Mouse (Mus musculus): ENCODE data around the gene Lrr1. TPM values are rescaled to one million over a fixed set of nuclear protein-coding genes. Genes with fewer than 3 reads are reported as not detected.
A peak's percentile ranks its signal among the peaks of the same experiment; 100 is the strongest.

Lrr1 gene
- polyA plus RNA-seq, 1 experiment = 4.7 TPM

- peaks cover 2% of the 10 kb centered on the region; the same call in 1 of the 2 replicates for H3K4me1 ChIP-seq (ENCODE audit: control insufficient read depth, insufficient read depth, low read length)
- H3K4me3 ChIP-seq (ENCODE audit: insufficient read depth, low read length) = no peak overlapping the region
- no peak for TF ChIP-seq CTCF (IDR thresholded peaks at IDR 0.05; ENCODE audit: borderline replicate concordance, insufficient read depth, low read length)
- no peak for TF ChIP-seq POLR2A (IDR thresholded peaks at IDR 0.05; ENCODE audit: low read depth, low read length)
- H3K27ac ChIP-seq (ENCODE audit: insufficient read depth, low read length) = no peak overlapping the region
These were observed 41.7 kb downstream of the Lrr1 start for GRCm38 (mm10) chr12:69210056-69210979.

- Histone ChIP-seq H3K4me1 (ENCODE audit: control insufficient read depth, insufficient read depth, low read length) (peaks cover 2% of the 10 kb centered on the region; the same call in 1 of the 2 replicates), H3K4me3 (ENCODE audit: insufficient read depth, low read length) (no peak overlapping the region), H3K27ac (ENCODE audit: insufficient read depth, low read length) (no peak overlapping the region)
- TF ChIP-seq POLR2A (IDR thresholded peaks at IDR 0.05; ENCODE audit: low read depth, low read length) (no peak), CTCF (IDR thresholded peaks at IDR 0.05; ENCODE audit: borderline replicate concordance, insufficient read depth, low read length) (no peak)
These were observed 42.4 kb downstream of the Lrr1 start for GRCm38 (mm10) chr12:69211057-69211456.

DNA sequence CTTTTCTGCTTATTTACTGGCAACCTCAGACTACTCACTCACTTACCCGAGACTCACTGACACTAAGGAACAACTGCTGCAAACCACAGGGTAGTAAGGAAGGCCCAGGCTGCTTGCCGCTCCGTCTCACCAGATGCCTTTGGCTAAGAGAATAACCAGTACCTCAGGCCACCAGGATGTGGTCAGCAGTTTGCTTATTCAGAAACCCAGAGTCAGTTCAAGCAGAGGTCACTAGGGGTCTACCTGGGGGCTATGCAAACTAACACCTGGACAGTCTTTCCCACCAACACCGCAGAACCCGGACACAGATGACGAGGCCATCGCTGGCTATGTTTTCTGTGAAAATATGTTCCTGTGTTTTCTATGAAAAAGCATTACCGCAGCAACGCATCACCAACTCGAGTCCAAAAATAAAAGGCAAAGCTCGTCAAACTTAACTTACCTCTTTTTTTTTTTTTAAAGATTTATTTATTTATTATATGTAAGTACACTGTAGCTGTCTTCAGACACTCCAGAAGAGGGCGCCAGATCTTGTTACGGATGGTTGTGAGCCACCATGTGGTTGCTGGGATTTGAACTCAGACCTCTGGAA lies 44.7 kb downstream of the Lrr1 start:
- Histone ChIP-seq H3K4me1 (ENCODE audit: control insufficient read depth, insufficient read depth, low read length) (peaks cover 2% of the 10 kb centered on the region; the same call in 1 of the 2 replicates), H3K4me3 (ENCODE audit: insufficient read depth, low read length) (no peak overlapping the region), H3K27ac (ENCODE audit: insufficient read depth, low read length) (no peak overlapping the region)
- TF ChIP-seq CTCF (IDR thresholded peaks at IDR 0.05; ENCODE audit: borderline replicate concordance, insufficient read depth, low read length) (no peak), POLR2A (IDR thresholded peaks at IDR 0.05; ENCODE audit: low read depth, low read length) (no peak)

GRCm38 (mm10) chr12:69214393-69214792 lies 45.8 kb downstream of the Lrr1 start:
- H3K27ac ChIP-seq (ENCODE audit: insufficient read depth, low read length) = no peak overlapping the region
- no peak for TF ChIP-seq POLR2A (IDR thresholded peaks at IDR 0.05; ENCODE audit: low read depth, low read length)
- TF ChIP-seq CTCF (IDR thresholded peaks at IDR 0.05; ENCODE audit: borderline replicate concordance, insufficient read depth, low read length) = no peak
- H3K4me3 ChIP-seq (ENCODE audit: insufficient read depth, low read length) = no peak overlapping the region
- H3K4me1 ChIP-seq (ENCODE audit: control insufficient read depth, insufficient read depth, low read length) = peaks cover 2% of the 10 kb centered on the region; the same call in 1 of the 2 replicates

- peak overlapping the region; percentile 57; the same call in 1 of the 2 replicates for H3K27ac ChIP-seq (ENCODE audit: insufficient read depth, low read length)
- TF ChIP-seq POLR2A (IDR thresholded peaks at IDR 0.05; ENCODE audit: low read depth, low read length) (no peak), CTCF (IDR thresholded peaks at IDR 0.05; ENCODE audit: borderline replicate concordance, insufficient read depth, low read length) (no peak)
- peaks cover 2% of the 10 kb centered on the region; the same call in 1 of the 2 replicates for H3K4me1 ChIP-seq (ENCODE audit: control insufficient read depth, insufficient read depth, low read length)
These were observed 46.6 kb downstream of the Lrr1 start for GRCm38 (mm10) chr12:69215000-69215785.

GRCm38 (mm10) chr12:69216587-69216986 lies 48.0 kb downstream of the Lrr1 start:
- no peak for TF ChIP-seq POLR2A (IDR thresholded peaks at IDR 0.05; ENCODE audit: low read depth, low read length)
- no peak for TF ChIP-seq CTCF (IDR thresholded peaks at IDR 0.05; ENCODE audit: borderline replicate concordance, insufficient read depth, low read length)
- H3K27ac ChIP-seq (ENCODE audit: insufficient read depth, low read length) = no peak overlapping the region
- H3K4me3 ChIP-seq (ENCODE audit: insufficient read depth, low read length) = no peak overlapping the region
- H3K4me1 ChIP-seq (ENCODE audit: control insufficient read depth, insufficient read depth, low read length) = peaks cover 2% of the 10 kb centered on the region; the same call in 1 of the 2 replicates

More at GRCm38 (mm10) chr12:69215000-69215785, 46.6 kb downstream of the Lrr1 start:
- no peak overlapping the region for H3K4me3 ChIP-seq (ENCODE audit: insufficient read depth, low read length)

- TF ChIP-seq POLR2A (IDR thresholded peaks at IDR 0.05; ENCODE audit: low read depth, low read length) (no peak), CTCF (IDR thresholded peaks at IDR 0.05; ENCODE audit: borderline replicate concordance, insufficient read depth, low read length) (no peak)
These were observed 52.1 kb downstream of the Lrr1 start for GRCm38 (mm10) chr12:69220613-69221277.

DNA sequence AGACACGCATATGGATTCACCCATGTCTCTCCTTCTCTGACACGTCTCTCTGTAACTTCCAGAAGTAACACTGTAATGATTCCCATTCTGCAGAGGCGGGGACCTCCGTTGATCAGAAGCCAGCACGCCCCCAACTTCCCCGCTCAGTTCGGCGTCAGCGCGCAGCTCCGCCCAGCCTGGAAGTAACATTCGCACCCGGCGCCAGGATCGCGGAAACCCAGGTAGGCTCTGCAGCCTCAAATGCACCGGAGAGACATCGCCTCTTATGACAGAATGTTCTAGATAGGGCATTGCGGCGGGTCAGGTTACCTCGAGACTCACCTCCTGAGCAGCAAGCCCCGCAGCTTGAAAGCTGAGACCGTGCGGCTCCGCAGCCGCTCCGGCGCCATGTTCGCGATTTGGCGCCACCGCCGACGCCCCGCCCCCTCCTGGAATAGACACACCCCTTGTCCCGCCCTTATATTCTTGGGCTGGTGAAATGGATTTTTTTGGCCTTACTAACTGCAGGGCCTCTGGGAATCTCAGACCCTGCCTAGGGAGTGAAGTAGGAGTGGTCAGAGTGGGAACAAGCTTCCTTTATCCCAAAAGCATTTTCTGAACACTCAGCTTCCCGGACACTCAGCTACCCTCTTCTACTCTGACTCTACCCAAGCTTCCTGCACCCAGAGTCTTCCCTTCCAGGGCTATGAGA lies 59.3 kb downstream of the Lrr1 start, which contains the start of gene Pole2:
Gene Pole2 (minus strand): TSS at position 420 of the 691 bp plus-strand sequence.
- peak within 1 kb of the TSS; percentile 80 for H3K27ac ChIP-seq (ENCODE audit: insufficient read depth, low read length)
- no peak for TF ChIP-seq CTCF (IDR thresholded peaks at IDR 0.05; ENCODE audit: borderline replicate concordance, insufficient read depth, low read length)
- peak; percentile 42 for TF ChIP-seq POLR2A (IDR thresholded peaks at IDR 0.05; ENCODE audit: low read depth, low read length)
- no peaks in the 10 kb centered on the region for H3K4me1 ChIP-seq (ENCODE audit: control insufficient read depth, insufficient read depth, low read length)
- peak within 1 kb of the TSS; percentile 62 for H3K4me3 ChIP-seq (ENCODE audit: insufficient read depth, low read length)

More at GRCm38 (mm10) chr12:69220613-69221277, 52.1 kb downstream of the Lrr1 start:
- no peaks in the 10 kb centered on the region for H3K4me1 ChIP-seq (ENCODE audit: control insufficient read depth, insufficient read depth, low read length)
- H3K27ac ChIP-seq (ENCODE audit: insufficient read depth, low read length) = no peak overlapping the region
- H3K4me3 ChIP-seq (ENCODE audit: insufficient read depth, low read length) = no peak overlapping the region

Other genes starting within 250 kb of the Lrr1 start
- 1,114 and 1,231 TPM in 2 replicates for gene Rps29, start 9.6 kb upstream of the Lrr1 start, polyA plus RNA-seq (2011; ENCODE audit: insufficient read length, low read depth, missing spikeins)
- gene Rpl36al, start 15.3 kb downstream of the Lrr1 start, polyA plus RNA-seq (2011; ENCODE audit: insufficient read length, low read depth, missing spikeins) = 395 and 420 TPM in 2 replicates
- gene Mgat2, start 15.3 kb downstream of the Lrr1 start, polyA plus RNA-seq (2011; ENCODE audit: insufficient read length, low read depth, missing spikeins) = 69.7 and 73.2 TPM in 2 replicates
- 3.7 and 4.4 TPM in 2 replicates for gene Gm49383, start 28.3 kb downstream of the Lrr1 start, polyA plus RNA-seq (2011; ENCODE audit: insufficient read length, low read depth, missing spikeins)
- 1.9 and 2.8 TPM in 2 replicates for gene Dnaaf2, start 29.6 kb downstream of the Lrr1 start, polyA plus RNA-seq (2011; ENCODE audit: insufficient read length, low read depth, missing spikeins)
- gene Gm49384, start 35.5 kb downstream of the Lrr1 start, polyA plus RNA-seq (2011; ENCODE audit: insufficient read length, low read depth, missing spikeins) = 10.8 and 12.2 TPM in 2 replicates
- gene Pole2, start 59.4 kb downstream of the Lrr1 start, polyA plus RNA-seq (2011; ENCODE audit: insufficient read length, low read depth, missing spikeins) = 10.0 and 11.9 TPM in 2 replicates
- gene Klhdc1, start 72.4 kb downstream of the Lrr1 start, polyA plus RNA-seq (2011; ENCODE audit: insufficient read length, low read depth, missing spikeins) = 5.9 and 6.7 TPM in 2 replicates
- 76.8 and 88.5 TPM in 2 replicates for gene Klhdc2, start 127.9 kb downstream of the Lrr1 start, polyA plus RNA-seq (2011; ENCODE audit: insufficient read length, low read depth, missing spikeins)
- 57.2 and 70.2 TPM in 2 replicates for gene Nemf, start 188.4 kb downstream of the Lrr1 start, polyA plus RNA-seq (2011; ENCODE audit: insufficient read length, low read depth, missing spikeins)
- 106 and 119 TPM in 2 replicates for gene Arf6, start 203.3 kb downstream of the Lrr1 start, polyA plus RNA-seq (2011; ENCODE audit: insufficient read length, low read depth, missing spikeins)
- gene Gm9887, start 203.6 kb downstream of the Lrr1 start, polyA plus RNA-seq (2011; ENCODE audit: insufficient read length, low read depth, missing spikeins) = not detected in 2 replicates